Mouse (Mus musculus) liver, postnatal 0 days (tissue): ENCODE measurements at regions not wholly inside any gene's neighbourhood (a gene's known extent, or its start where the extent isn't known, plus 50 kb on each side); places are given as distances from the start of the nearest gene placed in this dataset.

ENCODE experiments used
- CTCF ChIP-seq: sonication (generic); IDR thresholded peaks from 2 replicates; pipeline ENCODE4 v1.5.1; 2016; ENCODE audit warnings: antibody characterized with exemption, low read depth
- EP300 ChIP-seq: IDR thresholded peaks from 2 replicates; pipeline ENCODE4 v1.6.1; 2016; ENCODE audit warnings: antibody characterized with exemption, low read depth, mild to moderate bottlenecking

- TF ChIP-seq EP300 (no peak), CTCF (no peak)
Observed at GRCm38 (mm10) chr11:94874155-94874561, 61.9 kb upstream of the Col1a1 start.
